Mouse (Mus musculus) forebrain, embryonic 11.5 days (tissue): ENCODE measurements around the gene Adamts16. TPM values are rescaled to one million over a fixed set of nuclear protein-coding genes. Genes with fewer than 3 reads are reported as not detected.

Experiments used
- ATAC-seq: fragments of 200-750 bp; cut with Nextera tagmentation; replicated peaks from 2 replicates; pipeline ENCODE4 v1.8.0; 2017; ENCODE audit warnings: moderate TSS enrichment; ENCODE audit not compliant: low FRiP score
- DNase-seq: peaks from one replicate; pipeline ENCODE4 v3.0.0-alpha.2; 2017; ENCODE audit warnings: low spot score
- H3K27ac ChIP-seq: fragments of 300-500 bp; sonication (generic); 2 replicates; pipeline ENCODE4 v1.5.1; 2014; ENCODE audit warnings: low read depth, low read length
- H3K27me3 ChIP-seq: fragments of 300-500 bp; sonication (generic); 2 replicates; pipeline ENCODE4 v1.6.1; 2014; ENCODE audit warnings: mild to moderate bottlenecking, low read length, mixed read lengths; ENCODE audit not compliant: control insufficient read depth, insufficient read depth
- H3K36me3 ChIP-seq: fragments of 300-500 bp; sonication (generic); 2 replicates; pipeline ENCODE4 v1.6.1; 2014; ENCODE audit warnings: mild to moderate bottlenecking, low read length, moderate library complexity, mixed read lengths; ENCODE audit not compliant: control insufficient read depth, insufficient read depth
- H3K4me1 ChIP-seq: fragments of 300-500 bp; sonication (generic); replicated peaks from 2 replicates; pipeline ENCODE4 v1.6.1; 2014; ENCODE audit warnings: low read length, mixed read lengths; ENCODE audit not compliant: control insufficient read depth, insufficient read depth
- H3K4me2 ChIP-seq: fragments of 300-500 bp; sonication (generic); 2 replicates; pipeline ENCODE4 v1.6.1; 2014; ENCODE audit warnings: low read depth, mild to moderate bottlenecking, low read length, moderate library complexity, mixed read lengths; ENCODE audit not compliant: severe bottlenecking
- H3K4me3 ChIP-seq: fragments of 300-500 bp; sonication (generic); 2 replicates; pipeline ENCODE4 v1.5.1; 2014; ENCODE audit warnings: low read depth, low read length
- H3K9ac ChIP-seq: fragments of 300-500 bp; sonication (generic); 2 replicates; pipeline ENCODE4 v1.6.1; 2014; ENCODE audit warnings: low read length
- H3K9me3 ChIP-seq: fragments of 300-500 bp; sonication (generic); 2 replicates; pipeline ENCODE4 v1.6.1; 2016; ENCODE audit warnings: low read length, mixed read lengths; ENCODE audit not compliant: control insufficient read depth
- WGBS: fragments of 180-500 bp; shearing (Covaris S2); extraction: QIAGEN DNeasy Blood & Tissue Kit; methylation state at CpG from one replicate; pipeline ENCODE4 v1.1.7; 2014; 5-methylcytosine and 5-hydroxymethylcytosine counted together
- polyA plus RNA-seq: library from polyadenylated mRNA; unstranded; fragments of >200 nt; fragmentation: Nextera tagmentation; extraction: Ambion mirVana; gene quantifications from 2 replicates; pipeline ENCODE4 v1.2.1, GENCODE M21; 2014

The Adamts16 gene
- polyA plus RNA-seq, 1 experiment from 2014 or later, result 0.11 TPM

GRCm38 (mm10) chr13:70698812-70699387 is 142.7 kb downstream of the Adamts16 start:
- Histone ChIP-seq H3K4me1 (no peaks in the 10 kb centered on the region), H3K9me3 (no peaks in the 10 kb centered on the region), H3K36me3 (no peaks in the 10 kb centered on the region), H3K9ac (no peak overlapping the region), H3K4me3 (no peak overlapping the region), H3K27ac (no peak overlapping the region), H3K27me3 (no peaks in the 10 kb centered on the region), H3K4me2 (no peak overlapping the region)
- ATAC-seq, result no peak
- DNase-seq, result no peak
- 87% methylated on average over 4 of the region's 4 CpGs for WGBS

- Histone ChIP-seq H3K9me3 (no peaks in the 10 kb centered on the region), H3K36me3 (no peaks in the 10 kb centered on the region), H3K4me2 (no peak overlapping the region), H3K9ac (no peak overlapping the region), H3K4me1 (no peaks in the 10 kb centered on the region), H3K27me3 (no peaks in the 10 kb centered on the region), H3K4me3 (no peak overlapping the region), H3K27ac (no peak overlapping the region)
- DNase-seq (no peak), ATAC-seq (no peak)
- 50% methylated on average over 2 of the region's 2 CpGs for WGBS
Measured at GRCm38 (mm10) chr13:70689452-70689960, 152.1 kb downstream of the Adamts16 start.

- DNase-seq (no peak), ATAC-seq (no peak)
- no peaks in the 10 kb centered on the region for H3K9me3 ChIP-seq
- no peaks in the 10 kb centered on the region for H3K36me3 ChIP-seq
- 78% methylated on average over 5 of the region's 5 CpGs for WGBS
- no peak overlapping the region for H3K4me3 ChIP-seq
- H3K27ac ChIP-seq, result no peak overlapping the region
- H3K4me1 ChIP-seq, result no peaks in the 10 kb centered on the region
- no peaks in the 10 kb centered on the region for H3K27me3 ChIP-seq
- no peak overlapping the region for H3K4me2 ChIP-seq
- H3K9ac ChIP-seq, result no peak overlapping the region
Measured at GRCm38 (mm10) chr13:70685825-70686224, 155.8 kb downstream of the Adamts16 start.

- ATAC-seq (peak; percentile 56; the same call in 1 of the 2 replicates), DNase-seq (no peak)
- Histone ChIP-seq H3K9ac (no peak overlapping the region), H3K27ac (no peak overlapping the region), H3K4me2 (no peak overlapping the region), H3K9me3 (no peaks in the 10 kb centered on the region), H3K27me3 (no peaks in the 10 kb centered on the region), H3K4me1 (no peaks in the 10 kb centered on the region), H3K4me3 (no peak overlapping the region), H3K36me3 (no peaks in the 10 kb centered on the region)
- 68% methylated on average over 7 of the region's 7 CpGs for WGBS
Measured at GRCm38 (mm10) chr13:70684976-70685609, 156.5 kb downstream of the Adamts16 start.

- H3K4me3 ChIP-seq, result no peak overlapping the region
- no peak for ATAC-seq
- no peak overlapping the region for H3K9ac ChIP-seq
- H3K36me3 ChIP-seq, result no peaks in the 10 kb centered on the region
- WGBS, result 89% methylated on average over 7 of the region's 7 CpGs
- H3K4me2 ChIP-seq, result no peak overlapping the region
- H3K4me1 ChIP-seq, result no peaks in the 10 kb centered on the region
- no peak for DNase-seq
- no peaks in the 10 kb centered on the region for H3K27me3 ChIP-seq
- no peak overlapping the region for H3K27ac ChIP-seq
- no peaks in the 10 kb centered on the region for H3K9me3 ChIP-seq
Measured at GRCm38 (mm10) chr13:70681411-70682183, 160.0 kb downstream of the Adamts16 start.

GRCm38 (mm10) chr13:70680316-70680715 is 161.3 kb downstream of the Adamts16 start:
- no peak overlapping the region for H3K27ac ChIP-seq
- H3K4me2 ChIP-seq, result no peak overlapping the region
- DNase-seq (no peak), ATAC-seq (no peak)
- H3K9me3 ChIP-seq, result no peaks in the 10 kb centered on the region
- H3K4me3 ChIP-seq, result no peak overlapping the region
- H3K9ac ChIP-seq, result no peak overlapping the region
- no peaks in the 10 kb centered on the region for H3K27me3 ChIP-seq
- H3K36me3 ChIP-seq, result no peaks in the 10 kb centered on the region
- 80% methylated on average over 3 of the region's 3 CpGs for WGBS
- H3K4me1 ChIP-seq, result no peaks in the 10 kb centered on the region

Other genes starting within 250 kb of the Adamts16 start
- gene Ice1, start 204.2 kb downstream of the Adamts16 start, polyA plus RNA-seq, result 33.2 and 34.9 TPM in 2 replicates